Mouse (Mus musculus) liver, embryonic 15.5 days (tissue): ENCODE data around the gene Rbpms2. TPM values are rescaled to one million over a fixed set of nuclear protein-coding genes. Genes with fewer than 3 reads are reported as not detected.

Experiments used
- ATAC-seq: fragments of 200-750 bp; cut with Nextera tagmentation; 2 replicates; pipeline ENCODE4 v1.8.0; 2017; ENCODE audit warnings: moderate number of reproducible peaks, mild to moderate bottlenecking, moderate library complexity; ENCODE audit not compliant: insufficient read depth
- H3K27ac ChIP-seq: fragments of 300-500 bp; sonication (generic); replicated peaks from 2 replicates; pipeline ENCODE4 v1.5.1; 2015; ENCODE audit warnings: mild to moderate bottlenecking, inconsistent platforms
- H3K27me3 ChIP-seq: fragments of 300-500 bp; sonication (generic); 2 replicates; pipeline ENCODE4 v1.6.1; 2015; ENCODE audit warnings: mild to moderate bottlenecking, inconsistent platforms
- H3K36me3 ChIP-seq: fragments of 300-500 bp; sonication (generic); replicated peaks from 2 replicates; pipeline ENCODE4 v1.6.1; 2015; ENCODE audit warnings: moderate library complexity, mild to moderate bottlenecking, inconsistent platforms
- H3K4me1 ChIP-seq: fragments of 300-500 bp; sonication (generic); replicated peaks from 2 replicates; pipeline ENCODE4 v1.6.1; 2015; ENCODE audit warnings: inconsistent platforms
- H3K4me2 ChIP-seq: fragments of 300-500 bp; sonication (generic); 2 replicates; pipeline ENCODE4 v1.6.1; 2015; ENCODE audit warnings: moderate library complexity, mild to moderate bottlenecking, inconsistent platforms
- H3K4me3 ChIP-seq: fragments of 300-500 bp; sonication (generic); replicated peaks from 2 replicates; pipeline ENCODE4 v1.5.1; 2015; ENCODE audit warnings: mild to moderate bottlenecking, inconsistent platforms
- H3K9ac ChIP-seq: fragments of 300-500 bp; sonication (generic); 2 replicates; pipeline ENCODE4 v1.6.1; 2015; ENCODE audit warnings: moderate library complexity, mild to moderate bottlenecking, inconsistent platforms
- H3K9me3 ChIP-seq: fragments of 300-500 bp; sonication (generic); replicated peaks from 2 replicates; pipeline ENCODE4 v1.6.1; 2016; ENCODE audit warnings: inconsistent platforms
- WGBS: fragments of 180-500 bp; shearing (Covaris S2); methylation state at CpG from one replicate; pipeline ENCODE4 v1.1.7; 2015; ENCODE audit warnings: mixed read lengths; ENCODE audit not compliant: insufficient replicate concordance; 5-methylcytosine and 5-hydroxymethylcytosine counted together
- polyA plus RNA-seq: library from polyadenylated mRNA; unstranded; fragments of >200 nt; fragmentation: Nextera tagmentation; extraction: Ambion mirVana; gene quantifications from 2 replicates; pipeline ENCODE4 v1.2.1, GENCODE M21; 2015

The Rbpms2 gene
- polyA plus RNA-seq, 1 experiment from 2014 or later: 11.3 TPM

GRCm38 (mm10) chr9:65661029-65661428, 31.6 kb downstream of the Rbpms2 start:
- H3K4me1 ChIP-seq: peaks cover 3% of the 10 kb centered on the region; the same call in 1 of the 2 replicates
- H3K4me3 ChIP-seq: no peak overlapping the region
- no peak for ATAC-seq
- H3K9me3 ChIP-seq: no peaks in the 10 kb centered on the region
- H3K9ac ChIP-seq: no peak overlapping the region
- no peak overlapping the region for H3K27ac ChIP-seq
- H3K36me3 ChIP-seq: no peaks in the 10 kb centered on the region
- no peak overlapping the region for H3K4me2 ChIP-seq
- 49% methylated on average over 5 of the region's 5 CpGs for WGBS
- H3K27me3 ChIP-seq: no peaks in the 10 kb centered on the region

GRCm38 (mm10) chr9:65661493-65661892, 32.0 kb downstream of the Rbpms2 start:
- 42% methylated on average over 1 of the region's 1 CpGs for WGBS
- Histone ChIP-seq H3K4me1 (peaks cover 6% of the 10 kb centered on the region; the same call in 1 of the 2 replicates), H3K9ac (no peak overlapping the region)

GRCm38 (mm10) chr9:65664163-65664562, 34.7 kb downstream of the Rbpms2 start:
- H3K9ac ChIP-seq: no peak overlapping the region
- WGBS: 0% methylated on average over 3 of the region's 3 CpGs

More at GRCm38 (mm10) chr9:65661493-65661892, 32.0 kb downstream of the Rbpms2 start:
- Histone ChIP-seq H3K27ac (no peak overlapping the region), H3K4me2 (no peak overlapping the region), H3K4me3 (no peak overlapping the region), H3K27me3 (no peaks in the 10 kb centered on the region), H3K9me3 (no peaks in the 10 kb centered on the region), H3K36me3 (no peaks in the 10 kb centered on the region)
- no peak for ATAC-seq

GRCm38 (mm10) chr9:65666042-65666441, 36.6 kb downstream of the Rbpms2 start:
- no peak overlapping the region for H3K4me3 ChIP-seq
- H3K9ac ChIP-seq: no peak overlapping the region
- no peak for ATAC-seq
- 15% methylated on average over 5 of the region's 5 CpGs for WGBS
- no peaks in the 10 kb centered on the region for H3K9me3 ChIP-seq
- H3K36me3 ChIP-seq: no peaks in the 10 kb centered on the region
- no peak overlapping the region for H3K27ac ChIP-seq
- peaks cover 6% of the 10 kb centered on the region; the same call in 1 of the 2 replicates for H3K4me1 ChIP-seq
- H3K4me2 ChIP-seq: no peak overlapping the region
- H3K27me3 ChIP-seq: no peaks in the 10 kb centered on the region

More at GRCm38 (mm10) chr9:65664163-65664562, 34.7 kb downstream of the Rbpms2 start:
- Histone ChIP-seq H3K4me1 (peaks cover 6% of the 10 kb centered on the region; the same call in 1 of the 2 replicates), H3K4me2 (no peak overlapping the region), H3K9me3 (no peaks in the 10 kb centered on the region), H3K36me3 (no peaks in the 10 kb centered on the region), H3K27me3 (no peaks in the 10 kb centered on the region), H3K4me3 (no peak overlapping the region), H3K27ac (no peak overlapping the region)
- ATAC-seq: no peak

GRCm38 (mm10) chr9:65667701-65668100, 38.3 kb downstream of the Rbpms2 start, which contains the start of gene Oaz2:
TSS of gene Oaz2 (plus strand) at chr9:65668001.
- Histone ChIP-seq H3K9me3 (no peaks in the 10 kb centered on the region), H3K4me3 (no peak within 1 kb of the TSS), H3K9ac (no peak within 1 kb of the TSS), H3K4me2 (no peak within 1 kb of the TSS), H3K36me3 (no peaks in the 10 kb centered on the region), H3K4me1 (peaks cover 14% of the 10 kb centered on the region; the same call in 1 of the 2 replicates), H3K27ac (no peak within 1 kb of the TSS), H3K27me3 (no peaks in the 10 kb centered on the region)
- ATAC-seq: no peak
- WGBS: 76% methylated on average over 8 of the region's 8 CpGs

- H3K27me3 ChIP-seq: no peaks in the 10 kb centered on the region
- no peaks in the 10 kb centered on the region for H3K9me3 ChIP-seq
- ATAC-seq: peak; percentile 13; the same call in 1 of the 2 replicates
- H3K27ac ChIP-seq: no peak overlapping the region
- H3K36me3 ChIP-seq: no peaks in the 10 kb centered on the region
- H3K9ac ChIP-seq: no peak overlapping the region
- WGBS: 39% methylated on average over 9 of the region's 9 CpGs
- no peak overlapping the region for H3K4me3 ChIP-seq
- peaks cover 17% of the 10 kb centered on the region for H3K4me1 ChIP-seq
- 0 out of 2 replicates have a peak overlapping the region, but pooled peaks have one; percentile 4 for H3K4me2 ChIP-seq
Observed at GRCm38 (mm10) chr9:65671431-65671931, 42.0 kb downstream of the Rbpms2 start.

- Histone ChIP-seq H3K36me3 (no peaks in the 10 kb centered on the region), H3K9me3 (no peaks in the 10 kb centered on the region), H3K4me3 (no peak overlapping the region), H3K4me2 (no peak overlapping the region), H3K9ac (no peak overlapping the region), H3K4me1 (peaks cover 30% of the 10 kb centered on the region), H3K27me3 (no peaks in the 10 kb centered on the region), H3K27ac (no peak overlapping the region)
- WGBS: 64% methylated on average over 11 of the region's 11 CpGs
- ATAC-seq: no peak
Observed at GRCm38 (mm10) chr9:65672996-65673395, 43.5 kb downstream of the Rbpms2 start.

- Histone ChIP-seq H3K4me3 (peak overlapping the region; percentile 76), H3K9me3 (no peaks in the 10 kb centered on the region), H3K27me3 (no peaks in the 10 kb centered on the region), H3K4me2 (peak overlapping the region; percentile 88), H3K4me1 (peaks cover 54% of the 10 kb centered on the region), H3K36me3 (no peaks in the 10 kb centered on the region), H3K27ac (peak overlapping the region; percentile 61), H3K9ac (no peak overlapping the region)
- WGBS: 43% methylated on average over 8 of the region's 8 CpGs
- ATAC-seq: peak; percentile 8; the same call in 1 of the 2 replicates
Observed at GRCm38 (mm10) chr9:65675461-65676357, 46.3 kb downstream of the Rbpms2 start.

GRCm38 (mm10) chr9:65676358-65677118, 47.1 kb downstream of the Rbpms2 start:
- peaks cover 56% of the 10 kb centered on the region for H3K4me1 ChIP-seq
- peak overlapping the region; percentile 61 for H3K27ac ChIP-seq
- ATAC-seq: peak; percentile 96
- H3K27me3 ChIP-seq: no peaks in the 10 kb centered on the region
- 0% methylated on average over 39 of the region's 51 CpGs for WGBS
- H3K4me2 ChIP-seq: peak overlapping the region; percentile 88
- peak overlapping the region; percentile 76 for H3K4me3 ChIP-seq
- peak overlapping the region; percentile 83 for H3K9ac ChIP-seq
- H3K9me3 ChIP-seq: no peaks in the 10 kb centered on the region
- no peaks in the 10 kb centered on the region for H3K36me3 ChIP-seq

GRCm38 (mm10) chr9:65677119-65677462, 47.6 kb downstream of the Rbpms2 start:
- H3K27me3 ChIP-seq: no peaks in the 10 kb centered on the region
- H3K4me1 ChIP-seq: peaks cover 51% of the 10 kb centered on the region
- H3K4me2 ChIP-seq: peak overlapping the region; percentile 88
- H3K27ac ChIP-seq: peak overlapping the region; percentile 61; the same call in 1 of the 2 replicates
- WGBS: 23% methylated on average over 3 of the region's 3 CpGs
- H3K36me3 ChIP-seq: no peaks in the 10 kb centered on the region
- H3K4me3 ChIP-seq: peak overlapping the region; percentile 76
- ATAC-seq: no peak
- no peaks in the 10 kb centered on the region for H3K9me3 ChIP-seq
- peak overlapping the region; percentile 83 for H3K9ac ChIP-seq
